Mouse (Mus musculus): ENCODE data around the gene Rnf41. TPM values are rescaled to one million over a fixed set of nuclear protein-coding genes. Genes with fewer than 3 reads are reported as not detected.
A peak's percentile ranks its signal among the peaks of the same experiment; 100 is the strongest.

The Rnf41 gene
- total RNA-seq, 2 experiments from 2014 or later, result 76.7 to 78.6 TPM

DNA sequence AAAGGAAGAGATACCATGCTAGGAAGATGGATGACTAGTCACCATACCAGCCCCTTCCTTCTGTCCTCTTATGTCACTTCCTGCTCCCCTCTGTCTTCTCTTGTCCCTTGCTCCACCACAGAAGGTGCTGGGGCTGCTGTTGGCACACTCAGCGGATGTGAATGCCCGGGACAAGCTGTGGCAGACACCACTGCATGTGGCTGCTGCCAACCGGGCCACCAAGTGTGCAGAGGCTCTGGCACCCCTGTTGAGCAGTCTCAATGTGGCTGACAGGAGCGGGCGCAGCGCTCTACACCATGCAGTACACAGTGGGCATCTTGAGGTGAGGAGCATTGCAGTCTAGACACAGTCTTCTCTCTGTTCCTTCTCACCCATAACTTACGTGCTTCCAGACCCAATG lies 32.2 kb upstream of the Rnf41 start:
- intact Hi-C loops (cut with DNase I), result loop anchor here (5.0 kb wide), 1 partner anchor 42 kb away; the partner anchor contains the start of gene Cs
- DNase-seq (ENCODE audit: low spot score in 2 of 2), result peak in 1 of 2 experiments; percentile 34

DNA sequence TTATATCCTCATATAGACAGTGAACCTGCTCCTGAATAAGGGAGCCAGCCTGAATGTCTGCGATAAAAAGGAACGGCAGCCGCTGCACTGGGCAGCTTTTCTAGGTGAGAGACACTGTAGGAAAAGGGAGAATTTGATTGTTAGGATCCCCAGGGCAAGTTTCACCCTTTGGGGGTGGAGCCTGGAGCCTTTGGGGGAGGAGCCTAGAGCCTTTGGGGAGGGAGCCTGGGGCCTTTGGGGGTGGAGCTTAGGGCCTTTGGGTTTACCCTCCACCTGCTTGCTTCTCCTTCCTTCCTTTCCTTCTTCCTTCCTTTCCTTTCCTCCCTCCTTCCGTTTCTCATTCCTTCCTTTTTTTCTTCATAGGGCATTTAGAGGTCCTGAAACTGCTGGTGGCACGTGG lies 30.9 kb upstream of the Rnf41 start:
- intact Hi-C loops (cut with DNase I), result no loop called here
- DNase-seq (ENCODE audit: low spot score in 2 of 2), result no peak

DNA sequence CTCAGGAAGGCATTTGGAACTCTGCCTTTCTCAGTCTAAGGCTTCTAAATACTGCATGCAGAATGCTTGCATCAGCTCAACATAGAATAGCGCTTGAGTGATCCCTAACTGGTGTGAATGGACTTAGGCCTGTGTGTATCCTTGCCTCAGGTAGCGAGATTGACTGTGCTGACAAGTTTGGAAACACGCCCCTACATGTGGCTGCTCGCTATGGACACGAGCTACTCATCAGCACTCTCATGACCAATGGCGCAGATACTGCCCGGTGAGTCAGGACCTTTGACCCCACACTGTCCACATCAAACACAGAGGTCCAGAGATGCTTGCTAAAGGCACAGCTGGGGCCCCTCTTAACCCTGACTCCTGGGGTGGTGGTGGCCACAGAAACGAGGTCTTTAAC lies 29.0 kb upstream of the Rnf41 start:
- no peak for DNase-seq (ENCODE audit: low spot score in 2 of 2)
- intact Hi-C loops (cut with DNase I), result no loop called here

DNA sequence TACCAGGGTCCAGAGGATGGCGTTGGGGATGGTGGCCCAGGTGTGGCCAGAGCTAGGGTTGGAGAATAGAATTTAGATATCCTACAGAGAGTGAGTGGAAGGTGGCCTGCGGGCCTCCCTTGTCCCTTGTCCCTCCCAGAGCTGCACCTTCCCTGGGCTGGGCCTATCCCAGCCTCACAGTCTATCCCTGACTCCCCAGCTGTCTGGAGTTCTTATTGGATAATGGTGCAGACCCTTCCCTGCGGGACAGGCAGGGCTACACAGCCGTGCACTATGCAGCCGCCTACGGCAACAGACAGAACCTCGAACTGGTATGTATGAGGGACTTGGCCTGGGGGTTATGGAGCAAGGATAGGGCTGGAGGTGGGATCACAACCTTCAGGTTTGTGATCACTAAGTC lies 25.6 kb upstream of the Rnf41 start:
- no peak for DNase-seq (ENCODE audit: low spot score in 2 of 2)
- intact Hi-C loops (cut with DNase I), result no loop called here

DNA sequence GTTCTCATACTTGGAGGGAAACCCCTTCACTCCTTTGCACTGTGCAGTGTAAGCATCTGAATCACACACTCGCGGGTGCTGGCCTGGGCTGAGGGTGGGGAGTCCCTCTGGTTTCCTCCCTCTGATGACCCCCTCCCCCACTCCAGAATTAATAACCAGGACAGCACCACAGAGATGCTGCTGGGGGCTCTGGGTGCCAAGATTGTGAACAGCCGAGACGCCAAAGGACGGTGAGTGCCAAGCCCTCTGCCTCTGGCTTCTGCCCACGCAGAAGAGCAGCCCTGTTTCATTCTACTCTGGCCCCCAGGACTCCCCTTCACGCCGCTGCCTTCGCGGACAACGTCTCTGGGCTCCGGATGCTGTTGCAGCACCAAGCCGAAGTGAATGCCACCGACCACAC lies 22.5 kb upstream of the Rnf41 start:
- DNase-seq (ENCODE audit: low spot score in 2 of 2), result no peak
- intact Hi-C loops (cut with DNase I), result no loop called here

DNA sequence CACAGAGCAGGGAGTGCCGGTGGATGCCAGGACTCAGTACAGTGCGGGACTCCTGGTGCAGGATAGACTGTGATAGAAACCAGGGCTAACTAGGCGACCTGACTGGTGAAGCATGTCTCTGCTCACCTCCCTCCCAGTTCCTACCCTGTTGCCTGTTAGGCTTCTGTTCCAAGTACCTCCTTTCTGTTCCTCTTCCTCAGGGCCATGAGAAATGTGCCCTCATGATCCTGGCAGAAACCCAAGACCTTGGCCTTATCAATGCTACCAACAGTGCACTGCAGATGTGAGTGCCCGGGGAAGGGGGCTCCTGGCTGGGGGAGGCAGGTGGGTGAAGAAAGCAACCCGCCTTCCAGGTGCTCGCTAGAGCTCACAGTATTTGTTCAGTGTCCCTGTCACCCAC lies 21.9 kb upstream of the Rnf41 start:
- no peak for DNase-seq (ENCODE audit: low spot score in 2 of 2)
- intact Hi-C loops (cut with DNase I), result no loop called here

DNA sequence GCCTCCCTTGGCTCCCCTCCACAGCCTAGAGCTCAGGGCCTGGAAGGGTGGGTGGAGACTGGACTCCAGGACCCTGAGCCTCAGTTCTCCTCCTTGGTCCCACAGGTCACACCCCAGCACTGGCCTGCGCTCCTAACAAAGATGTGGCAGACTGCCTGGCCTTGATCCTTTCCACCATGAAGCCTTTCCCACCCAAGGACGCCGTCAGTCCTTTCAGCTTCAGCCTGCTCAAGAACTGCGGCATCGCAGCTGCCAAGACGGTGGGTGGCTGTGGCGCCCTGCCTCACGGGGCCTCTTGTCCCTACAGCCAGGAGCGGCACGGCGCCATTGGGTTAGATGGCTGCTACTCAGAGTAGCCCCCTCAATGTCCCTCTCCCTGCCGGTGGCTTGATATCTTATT lies 21.1 kb upstream of the Rnf41 start:
- intact Hi-C loops (cut with DNase I), result no loop called here
- DNase-seq (ENCODE audit: low spot score in 2 of 2), result no peak

DNA sequence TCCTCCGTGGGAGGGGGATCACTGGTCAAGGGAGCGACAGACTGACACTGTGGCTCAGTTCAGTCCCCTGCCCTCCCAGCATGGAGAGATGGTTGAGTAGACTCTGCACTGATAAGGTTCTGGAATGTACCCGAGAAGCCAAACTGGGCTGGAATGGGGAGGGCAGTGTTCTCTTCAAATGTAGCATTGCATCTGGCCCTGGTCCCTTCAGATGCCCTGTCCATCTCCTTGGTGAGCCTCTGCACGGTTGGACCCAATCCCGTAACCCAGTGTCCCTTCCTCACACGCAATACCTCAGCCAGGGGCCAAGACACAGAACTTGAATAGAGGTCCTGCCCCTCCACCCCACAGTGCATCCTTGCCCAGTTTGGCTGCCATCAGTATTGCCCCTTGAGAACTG lies 19.6 kb upstream of the Rnf41 start:
- DNase-seq (ENCODE audit: low spot score in 2 of 2), result no peak
- intact Hi-C loops (cut with DNase I), result no loop called here

DNA sequence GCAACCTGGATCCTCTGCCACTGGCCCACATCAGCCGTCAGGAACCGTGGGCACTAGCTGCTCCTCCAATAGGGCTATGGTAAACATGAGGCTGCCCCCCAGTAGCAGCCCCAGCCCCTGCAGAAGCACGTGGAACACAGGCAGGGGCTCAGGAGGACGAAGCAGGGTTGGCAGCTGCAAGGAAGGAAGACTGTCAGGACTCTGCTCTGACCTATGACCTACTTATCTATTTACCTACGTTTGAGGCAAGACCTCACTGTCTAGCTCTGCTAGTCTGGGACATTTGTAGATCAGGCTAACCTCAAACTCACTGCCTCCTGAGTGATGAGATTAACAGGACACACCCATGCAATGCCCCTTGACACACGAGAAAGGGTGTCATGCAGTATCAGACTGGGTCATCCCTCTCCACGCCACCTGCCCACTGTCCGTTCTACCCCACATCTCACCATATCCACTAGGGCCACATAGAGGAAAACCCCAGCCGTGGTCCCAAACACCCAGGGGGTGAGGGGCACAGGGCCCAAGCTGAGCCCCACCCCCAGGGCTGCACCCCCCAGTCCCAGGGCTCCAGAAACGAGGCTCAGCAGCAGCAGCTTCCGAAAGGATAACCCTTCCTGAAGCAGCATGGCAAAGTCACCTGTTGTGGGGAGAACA lies 15.3 kb upstream of the Rnf41 start:
- intact Hi-C loops (cut with DNase I), result no loop called here
- no peak for DNase-seq (ENCODE audit: low spot score in 2 of 2)

DNA sequence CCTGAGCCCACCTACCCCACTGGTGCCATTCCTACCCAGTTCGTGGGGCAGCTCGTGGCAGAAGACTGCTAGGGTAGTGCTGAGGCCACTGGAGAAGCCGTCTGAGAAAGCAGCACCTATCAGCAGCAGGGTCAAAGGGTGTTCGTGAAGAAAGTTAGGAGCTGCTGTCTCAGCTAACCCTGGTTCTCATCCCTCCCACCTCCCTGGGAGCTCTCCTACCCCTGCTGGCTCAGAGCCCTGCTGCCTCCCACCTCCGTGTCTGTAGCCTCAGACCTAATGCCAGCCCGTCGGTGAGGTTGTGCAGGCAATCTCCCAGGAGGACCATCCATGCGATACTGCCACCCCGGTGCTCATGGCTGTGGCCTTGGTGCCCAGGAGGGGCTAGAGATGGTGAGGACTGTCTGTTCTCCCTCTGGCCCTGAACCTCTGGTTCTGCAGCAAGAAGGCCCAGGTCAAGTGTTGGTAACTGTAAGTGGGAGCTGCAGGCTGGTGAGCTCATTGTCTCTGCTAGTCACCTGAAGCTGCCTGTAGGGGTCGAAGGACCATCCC lies 14.7 kb upstream of the Rnf41 start:
- intact Hi-C loops (cut with DNase I), result no loop called here
- no peak for DNase-seq (ENCODE audit: low spot score in 2 of 2)

DNA sequence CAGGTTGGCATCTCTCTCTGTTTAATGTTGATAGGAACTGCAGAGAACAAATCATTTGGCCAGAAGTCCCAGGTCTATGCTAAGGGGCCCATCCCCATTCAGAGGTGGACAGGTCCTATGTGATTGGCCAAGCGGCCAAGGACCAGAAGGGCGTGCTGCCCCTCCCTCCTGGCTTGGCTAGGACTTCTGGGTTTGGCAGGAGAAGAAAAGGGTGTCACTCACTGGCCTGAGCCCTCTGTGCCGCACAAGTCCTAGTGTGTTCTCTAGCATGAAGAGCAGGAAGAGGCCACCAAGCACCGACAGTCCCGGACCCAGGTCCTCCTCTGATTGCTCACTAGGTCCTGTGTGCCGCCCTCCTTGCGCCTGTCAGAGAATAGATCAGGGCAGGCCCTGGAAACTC lies 14.0 kb upstream of the Rnf41 start:
- no peak for DNase-seq (ENCODE audit: low spot score in 2 of 2)
- intact Hi-C loops (cut with DNase I), result no loop called here

DNA sequence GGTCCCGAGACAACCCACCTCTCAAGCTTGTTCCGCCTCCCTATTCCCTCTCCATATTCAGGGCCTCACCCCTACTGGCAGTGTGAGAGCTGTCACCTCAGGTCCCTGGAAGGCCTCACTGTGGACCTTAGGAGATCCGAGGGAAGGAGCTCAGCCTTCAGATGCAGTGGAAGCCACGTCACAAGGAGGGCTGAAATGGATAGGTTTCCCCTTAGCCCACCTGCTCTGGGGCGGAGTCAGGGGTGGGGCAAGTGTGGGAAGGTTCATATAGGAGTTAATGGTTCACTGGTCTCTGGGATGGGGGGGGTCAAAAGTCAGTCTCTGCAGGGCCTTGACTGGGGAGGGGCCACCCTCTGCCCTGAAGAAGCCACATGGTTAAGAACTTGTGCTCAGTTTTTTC lies 11.1 kb upstream of the Rnf41 start:
- intact Hi-C loops (cut with DNase I), result no loop called here
- no peak for DNase-seq (ENCODE audit: low spot score in 2 of 2)

DNA sequence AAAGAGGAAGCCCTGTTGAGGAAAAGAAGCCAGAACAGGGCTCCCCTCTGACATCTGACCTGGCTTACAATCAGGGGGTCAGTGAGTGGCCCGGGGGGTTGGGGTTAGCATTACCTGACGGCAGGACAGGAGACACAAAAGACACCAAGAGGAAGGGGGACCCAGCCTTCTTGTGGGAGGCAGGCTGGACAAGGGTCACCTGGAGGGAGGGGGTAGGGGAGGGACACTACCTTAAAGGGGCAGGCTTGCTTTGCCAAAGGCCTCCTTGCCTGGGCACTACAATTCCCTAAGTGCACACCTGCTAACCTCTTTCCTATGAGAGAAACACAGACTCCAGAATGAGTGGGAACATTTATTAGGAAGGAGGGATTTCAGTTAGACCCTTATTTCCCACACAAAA lies 10.4 kb upstream of the Rnf41 start, which contains the start of gene Slc39a5:
Gene Slc39a5 (minus strand): TSS at position 174 of the 400 bp plus-strand sequence.
- no peak for DNase-seq (ENCODE audit: low spot score in 2 of 2)
- intact Hi-C loops (cut with DNase I), result no loop called here

DNA sequence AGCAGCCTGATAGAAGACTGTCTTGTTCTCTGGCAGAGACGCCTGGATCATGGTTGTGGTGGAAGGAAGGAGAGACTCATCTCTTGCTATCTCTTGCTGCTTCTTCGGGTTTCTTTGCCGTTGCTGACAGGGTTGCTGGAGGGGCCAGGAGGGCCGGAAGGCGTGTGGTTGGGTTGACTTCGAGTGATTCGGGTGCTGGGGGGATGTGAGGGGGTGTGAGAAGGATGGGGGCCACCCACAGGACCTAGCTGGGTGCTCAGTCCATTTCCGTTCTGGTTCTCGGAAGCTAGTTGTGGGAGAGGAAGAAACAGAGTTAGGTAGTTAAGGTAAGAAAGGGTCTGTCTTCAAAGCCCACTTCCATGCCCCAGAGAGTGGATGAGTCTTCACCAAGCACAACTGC lies 9.8 kb upstream of the Rnf41 start:
- DNase-seq (ENCODE audit: low spot score in 2 of 2), result no peak
- intact Hi-C loops (cut with DNase I), result no loop called here

DNA sequence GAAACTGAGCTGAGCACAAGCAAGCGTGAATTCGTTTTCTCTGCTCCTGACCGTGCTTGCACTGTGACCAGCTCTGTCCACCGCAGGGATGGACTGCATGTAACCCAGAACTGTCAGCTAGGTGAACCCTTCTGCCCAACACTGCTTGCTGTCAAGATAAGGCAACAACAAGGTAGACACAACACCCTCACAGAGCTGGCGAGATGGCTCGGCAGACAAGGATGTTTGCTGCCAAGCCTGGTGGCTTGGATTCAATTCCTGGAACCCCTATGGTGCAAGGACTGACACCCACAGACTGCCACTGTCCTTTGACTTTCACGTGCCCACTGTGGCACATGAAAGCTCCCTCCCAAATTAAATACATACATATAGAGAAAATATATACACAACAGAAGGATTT lies 7.5 kb upstream of the Rnf41 start:
- no peak for DNase-seq (ENCODE audit: low spot score in 2 of 2)
- intact Hi-C loops (cut with DNase I), result no loop called here

DNA sequence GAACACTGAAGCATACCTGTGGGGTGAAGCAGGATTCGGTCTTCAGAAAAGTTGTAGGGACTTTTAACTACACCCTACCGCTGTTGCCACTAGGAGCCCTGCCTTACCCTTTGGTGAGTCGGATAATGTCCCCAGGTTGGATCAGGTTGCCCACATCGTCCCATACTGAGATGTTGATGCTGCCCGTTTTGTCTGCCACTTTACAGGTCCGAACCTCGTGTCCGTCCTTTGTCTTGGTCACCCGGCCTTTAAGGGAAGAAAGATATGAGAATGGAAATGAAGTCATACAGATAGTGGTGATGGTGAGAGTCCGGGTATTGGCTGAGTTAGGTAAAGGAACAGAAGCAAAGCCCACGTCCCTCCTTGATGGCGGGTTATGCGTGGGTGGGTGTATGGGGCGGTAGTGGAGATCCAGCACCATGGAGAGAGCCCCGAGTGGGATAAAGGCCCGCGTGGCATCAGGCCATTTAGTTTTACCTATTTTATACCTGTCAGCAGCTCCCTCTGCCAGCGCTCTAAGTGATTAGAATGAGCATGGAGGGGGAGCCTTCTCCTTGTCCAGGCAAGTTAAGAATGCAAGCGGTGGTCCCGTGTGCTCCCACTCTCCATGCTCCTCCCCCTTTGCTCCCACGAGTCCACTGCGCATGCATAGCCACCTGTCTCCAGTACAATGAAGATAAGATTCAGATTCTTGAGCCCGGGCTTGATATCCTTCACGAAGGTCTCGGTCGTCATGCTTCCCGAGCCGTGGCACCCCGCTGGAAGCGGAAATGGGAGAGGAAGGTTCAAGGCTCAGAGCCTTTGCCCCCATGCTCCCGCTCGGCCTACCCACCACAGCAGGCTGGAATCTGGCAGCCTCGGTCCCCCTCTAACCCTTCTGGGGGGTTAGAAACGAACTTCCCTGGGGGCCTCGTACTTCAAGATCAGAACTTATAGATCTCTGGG lies 2.6 kb upstream of the Rnf41 start:
- DNase-seq (ENCODE audit: low spot score in 2 of 2), result peak; percentile 64
- intact Hi-C loops (cut with DNase I), result loop anchor here (1.0 to 2.0 kb wide), 3 partner anchors 40 to 72 kb away; partner anchors contain the start of genes Coq10a and Cs

DNA sequence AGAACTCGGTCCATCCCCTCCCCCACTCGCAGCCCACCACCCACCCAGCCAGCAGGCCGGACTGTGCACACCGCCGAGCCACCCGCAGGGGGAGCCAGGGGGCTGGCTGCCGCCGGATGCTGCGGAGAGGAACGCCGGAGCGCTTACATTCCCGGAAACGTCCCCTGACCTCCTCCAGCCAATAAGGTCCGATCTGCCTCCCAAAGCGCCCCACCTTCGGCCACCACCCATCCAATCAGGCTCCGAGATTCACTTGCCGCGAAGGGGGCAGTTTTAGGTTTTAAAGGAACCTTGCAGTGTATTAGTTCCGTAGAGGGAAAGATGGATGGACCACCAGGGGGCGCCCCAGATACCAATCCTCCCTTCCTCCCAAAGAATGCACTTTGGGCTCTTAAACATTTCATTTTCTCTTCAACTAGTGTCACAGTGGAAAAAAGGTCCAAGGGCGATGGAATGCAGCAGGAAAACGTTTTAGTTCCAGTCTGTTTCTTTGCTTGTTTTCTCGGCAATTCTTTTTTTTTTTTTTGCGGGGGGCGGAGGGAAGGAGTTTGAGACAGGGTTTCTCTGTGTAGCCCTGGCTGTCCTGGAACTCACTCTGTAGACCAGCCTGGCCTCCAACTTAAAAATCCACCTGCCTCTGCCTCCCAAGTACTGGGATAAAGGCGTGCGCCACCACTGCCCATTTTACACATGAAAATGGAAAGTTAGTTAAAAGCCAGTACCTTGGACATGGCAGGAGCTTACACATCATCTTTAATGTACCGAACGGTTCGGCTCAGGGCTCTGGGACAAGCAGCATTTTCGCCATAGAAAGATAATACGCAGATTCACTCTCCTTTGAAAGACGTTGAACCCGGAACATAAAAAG lies 1.5 kb upstream of the Rnf41 start:
- intact Hi-C loops (cut with DNase I), result loop anchor here (1.0 to 2.0 kb wide), 4 partner anchors 33 to 73 kb away; partner anchors contain the start of genes Ankrd52, Coq10a and Cs

DNA sequence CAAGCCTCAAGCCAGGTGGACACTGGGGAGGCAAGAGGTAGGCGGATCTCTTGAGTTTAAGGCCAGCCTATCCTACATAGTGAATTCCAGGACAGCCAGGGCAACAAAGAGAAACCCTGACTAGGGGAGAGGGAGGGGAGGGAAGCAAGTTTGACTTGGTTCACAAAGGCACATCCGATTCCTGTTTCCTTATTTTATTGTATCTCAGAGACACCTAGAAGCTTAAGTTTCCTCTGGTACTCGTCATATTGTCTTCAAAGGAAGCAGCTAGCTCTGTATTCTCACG lies 954 bp upstream of the Rnf41 start:
- no peak for DNase-seq (ENCODE audit: low spot score in 2 of 2)
- intact Hi-C loops (cut with DNase I), result loop anchor here (2.0 kb wide), 1 partner anchor 34 kb away; the partner anchor contains the start of gene Ankrd52

More for the DNA sequence above, 1.5 kb upstream of the Rnf41 start:
- peak; percentile 96 to 99 for DNase-seq (ENCODE audit: low spot score in 2 of 2)

DNA sequence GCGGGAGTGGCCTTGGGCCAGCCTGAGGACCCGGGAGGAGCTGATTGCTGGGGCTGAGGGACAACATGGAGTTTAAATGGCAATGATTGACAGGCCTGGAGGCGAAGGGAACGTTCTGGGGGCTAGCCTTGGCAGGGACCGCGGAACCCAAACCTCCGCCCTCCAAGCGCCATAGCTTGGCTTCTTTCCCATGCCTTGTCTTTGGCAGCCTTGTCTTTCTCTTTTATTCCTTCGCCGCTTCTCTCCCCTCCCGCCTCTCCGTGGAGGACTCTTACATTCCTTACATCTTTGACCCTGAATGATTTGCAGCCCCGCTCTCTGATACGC lies 561 bp downstream of the Rnf41 start:
- DNase-seq (ENCODE audit: low spot score in 2 of 2), result peak in 1 of 2 experiments; percentile 39
- intact Hi-C loops (cut with DNase I), result no loop called here

DNA sequence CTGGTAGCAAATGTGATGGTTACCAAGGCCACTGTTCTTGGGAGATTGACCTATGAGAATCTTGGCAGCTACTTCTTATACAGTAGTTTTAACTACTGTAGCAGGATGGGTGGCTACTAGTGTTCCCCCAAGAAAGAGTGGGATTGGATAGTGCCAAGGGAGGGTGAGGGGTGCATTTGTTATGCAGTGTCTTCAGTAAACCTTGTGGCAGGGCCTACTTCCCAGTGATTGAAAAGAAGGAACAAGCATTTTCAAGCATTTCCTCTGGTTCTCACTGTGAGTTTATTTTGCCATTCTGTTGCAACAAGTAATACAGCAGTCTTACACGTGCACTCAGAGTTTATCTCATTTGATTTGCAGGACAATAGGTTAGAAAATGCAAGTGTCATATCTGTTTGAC lies 1.1 kb downstream of the Rnf41 start:
- intact Hi-C loops (cut with DNase I), result no loop called here
- no peak for DNase-seq (ENCODE audit: low spot score in 2 of 2)
